Mouse (Mus musculus) c-Kit-positive CD71-positive TER-119-positive erythroid progenitor cells, embryonic 14.5 days (primary cell): ENCODE results near the gene Ltb.

Experiments
- DNase-seq: peaks from one replicate; pipeline ENCODE4 v3.0.0-alpha.2; 2013; ENCODE audit warnings: low spot score

The Ltb gene

DNA sequence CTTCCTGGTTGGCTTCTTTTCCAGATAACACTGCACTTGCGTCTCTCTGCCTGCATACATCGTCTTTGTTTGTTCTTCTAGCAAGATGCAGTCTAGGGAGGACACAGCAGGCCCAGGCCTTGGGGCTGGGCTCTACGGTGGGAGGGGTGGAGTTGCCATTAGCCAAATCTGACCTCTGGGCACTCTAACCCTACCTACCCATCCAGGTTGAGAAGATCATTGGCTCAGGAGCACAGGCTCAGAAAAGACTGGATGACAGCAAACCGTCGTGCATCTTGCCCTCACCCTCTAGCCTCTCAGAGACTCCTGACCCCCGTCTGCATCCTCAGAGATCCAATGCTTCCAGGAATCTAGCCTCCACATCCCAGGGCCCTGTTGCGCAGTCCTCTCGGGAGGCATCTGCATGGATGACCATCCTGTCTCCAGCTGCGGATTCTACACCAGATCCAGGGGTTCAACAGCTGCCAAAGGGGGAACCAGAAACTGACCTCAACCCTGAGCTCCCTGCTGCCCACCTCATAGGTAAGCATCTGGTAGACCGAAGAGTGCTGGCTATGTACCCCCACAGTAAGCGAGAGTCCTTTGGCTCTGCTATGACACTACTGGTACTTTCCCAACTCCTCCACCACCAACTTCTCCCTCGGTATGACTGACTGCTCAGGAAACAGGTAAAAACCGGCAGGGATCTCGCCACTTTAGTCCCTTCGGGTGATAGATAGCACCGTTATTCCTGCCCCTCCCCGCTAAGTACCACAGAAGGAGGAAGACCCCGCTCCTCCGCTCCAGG, 798 bp downstream of the Ltb start:
- no peak for DNase-seq

DNA sequence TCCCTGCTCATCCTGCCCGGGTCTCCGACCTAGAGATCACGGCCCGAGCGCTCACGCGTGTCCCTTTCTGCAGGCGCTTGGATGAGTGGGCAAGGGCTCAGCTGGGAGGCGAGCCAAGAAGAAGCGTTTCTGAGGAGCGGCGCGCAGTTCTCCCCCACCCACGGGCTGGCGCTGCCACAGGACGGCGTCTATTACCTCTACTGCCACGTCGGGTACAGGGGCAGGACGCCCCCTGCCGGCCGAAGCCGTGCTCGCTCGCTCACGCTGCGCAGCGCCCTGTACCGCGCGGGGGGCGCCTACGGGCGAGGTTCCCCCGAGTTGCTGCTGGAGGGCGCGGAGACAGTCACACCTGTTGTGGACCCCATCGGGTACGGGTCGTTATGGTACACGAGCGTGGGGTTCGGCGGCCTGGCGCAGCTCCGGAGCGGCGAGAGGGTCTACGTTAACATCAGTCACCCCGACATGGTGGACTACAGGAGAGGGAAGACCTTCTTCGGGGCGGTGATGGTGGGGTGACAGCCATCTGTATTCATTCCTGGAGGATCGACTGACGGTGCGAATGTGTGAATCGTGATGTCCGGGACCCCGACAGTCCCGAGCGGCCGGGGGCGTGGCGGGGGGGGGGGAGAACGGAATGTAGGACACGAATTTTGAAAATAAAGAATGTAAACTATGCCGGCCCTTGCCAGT, 1.5 kb downstream of the Ltb start:
- peak; percentile 57 for DNase-seq

DNA sequence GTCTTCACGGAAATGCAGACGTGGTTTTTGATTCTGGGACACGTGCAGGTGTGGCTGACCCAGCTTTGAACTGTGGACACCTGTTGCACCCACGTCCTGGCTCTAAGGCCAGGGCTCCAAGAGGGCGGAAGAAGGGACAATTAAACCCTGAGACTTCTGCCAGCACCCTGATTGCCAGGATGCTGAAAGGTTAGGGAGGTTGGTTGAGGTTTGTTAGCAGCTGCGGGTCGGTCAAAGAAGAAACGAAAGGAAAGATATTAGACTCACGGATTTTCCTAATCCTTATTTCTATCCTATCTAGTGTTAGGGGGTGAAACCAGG, 2.0 kb downstream of the Ltb start:
- DNase-seq, result no peak

DNA sequence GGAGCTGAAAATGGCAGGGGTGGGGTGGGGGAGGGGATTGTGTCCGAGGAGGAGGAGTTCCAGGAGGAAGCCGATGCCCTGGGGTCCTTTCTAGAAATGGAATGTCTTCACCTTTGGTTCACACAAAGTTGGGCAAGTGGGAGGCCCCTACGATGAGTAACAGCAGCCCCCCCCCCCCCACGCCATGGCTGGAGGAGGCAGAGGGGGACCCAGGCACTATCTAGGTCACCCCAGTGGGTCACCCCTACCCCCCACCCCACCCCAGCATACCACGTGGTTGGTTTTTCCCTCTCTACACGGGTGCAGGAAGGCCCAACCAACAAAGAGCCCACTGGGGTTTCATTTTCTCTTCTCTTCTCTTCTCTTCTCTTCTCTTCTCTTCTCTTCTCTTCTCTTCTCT, 2.9 kb downstream of the Ltb start:
- no peak for DNase-seq

DNA sequence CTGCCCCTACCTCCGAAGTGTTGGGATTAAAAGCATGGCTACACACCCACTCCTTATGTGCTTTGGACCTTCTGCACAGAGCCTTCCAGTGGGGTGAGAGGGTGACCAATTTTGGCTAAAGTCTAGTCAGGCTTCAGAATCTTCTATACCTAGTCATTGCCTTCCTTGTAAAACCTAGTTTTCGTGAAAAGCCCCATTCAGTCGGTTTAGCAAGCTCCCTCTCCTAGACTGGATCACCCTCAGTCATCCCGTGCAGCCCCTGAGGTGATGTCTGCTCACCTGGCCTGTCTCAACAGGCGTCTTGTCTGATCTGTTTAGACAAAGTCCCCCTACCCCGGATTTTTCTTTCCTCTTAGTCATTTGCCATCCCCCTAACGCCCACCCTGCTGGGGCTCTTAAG, 3.8 kb downstream of the Ltb start:
- DNase-seq, result no peak

DNA sequence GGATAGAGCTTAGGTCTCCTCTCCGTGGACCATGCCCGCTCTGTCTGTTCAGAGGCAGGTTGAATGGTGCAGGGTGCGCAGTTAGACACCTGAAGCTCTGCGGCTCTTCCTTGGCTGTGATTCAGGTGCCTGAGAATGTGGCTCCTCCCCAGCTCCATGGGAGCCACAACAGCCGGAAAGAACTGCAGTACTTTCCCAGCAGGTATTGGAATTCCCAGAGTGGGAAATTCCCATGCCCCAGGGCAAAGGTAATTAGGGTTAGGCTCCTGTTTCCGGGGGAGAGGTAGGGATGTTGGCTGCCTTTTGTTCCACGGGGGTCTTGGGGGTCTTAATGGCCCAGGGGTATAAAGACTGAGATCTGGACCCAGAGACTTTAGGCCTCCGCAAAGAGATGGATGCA, 4.7 kb downstream of the Ltb start:
- no peak for DNase-seq

DNA sequence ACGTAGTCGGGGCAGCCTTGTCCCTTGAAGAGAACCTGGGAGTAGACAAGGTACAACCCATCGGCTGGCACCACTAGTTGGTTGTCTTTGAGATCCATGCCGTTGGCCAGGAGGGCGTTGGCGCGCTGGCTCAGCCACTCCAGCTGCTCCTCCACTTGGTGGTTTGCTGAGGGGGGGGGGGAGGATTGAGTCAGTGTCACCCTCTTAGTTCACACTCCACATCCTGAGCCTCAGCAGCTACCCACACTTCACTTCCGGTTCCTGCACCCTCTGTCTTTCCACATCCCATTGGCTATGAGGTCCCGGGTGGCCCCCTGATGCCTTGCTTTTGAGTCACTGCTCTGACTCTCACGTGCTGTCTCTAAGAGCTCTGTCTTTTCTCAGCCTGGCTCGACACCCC, 6.2 kb downstream of the Ltb start:
- DNase-seq, result no peak

DNA sequence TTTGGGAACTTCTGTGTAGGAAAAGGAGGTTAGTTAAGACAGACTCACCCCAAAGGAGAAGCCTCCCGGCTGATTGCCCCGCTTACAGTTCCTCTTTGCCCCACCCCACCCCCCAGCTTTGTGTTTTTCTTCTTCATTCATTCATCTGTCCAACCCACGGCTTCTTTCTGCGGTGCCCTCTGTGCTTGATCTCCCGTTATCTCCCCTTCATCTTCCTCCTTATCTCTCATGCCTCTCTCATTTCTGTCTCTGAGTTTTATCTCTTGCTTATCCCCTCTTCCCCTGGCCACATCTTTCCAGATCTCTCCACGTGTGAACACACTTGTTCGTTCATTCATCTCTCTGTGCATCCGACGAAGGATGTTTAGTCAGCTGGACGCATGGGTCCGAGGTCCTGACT, 6.9 kb downstream of the Ltb start:
- no peak for DNase-seq

DNA sequence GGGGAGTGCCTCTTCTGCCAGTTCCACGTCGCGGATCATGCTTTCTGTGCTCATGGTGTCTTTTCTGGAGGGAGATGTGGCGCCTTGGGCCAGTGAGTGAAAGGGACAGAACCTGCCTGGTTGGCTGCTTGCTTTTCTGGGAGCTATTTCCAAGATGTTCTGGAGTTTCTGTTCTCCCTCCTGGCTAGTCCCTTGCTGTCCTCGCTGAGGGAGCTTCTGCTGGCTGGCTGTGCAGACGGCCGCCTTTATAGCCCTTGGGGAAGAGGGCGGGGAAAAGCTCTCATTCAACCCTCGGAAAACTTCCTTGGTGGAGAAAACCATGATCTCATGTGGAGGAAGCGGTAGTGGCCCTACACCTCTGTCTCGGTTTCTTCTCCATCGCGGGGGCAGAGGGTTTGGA, 7.5 kb downstream of the Ltb start, which contains the start of gene Tnf:
Gene Tnf, minus strand, starts transcription at position 221 of the 400 bp plus-strand sequence.
- no peak for DNase-seq

DNA sequence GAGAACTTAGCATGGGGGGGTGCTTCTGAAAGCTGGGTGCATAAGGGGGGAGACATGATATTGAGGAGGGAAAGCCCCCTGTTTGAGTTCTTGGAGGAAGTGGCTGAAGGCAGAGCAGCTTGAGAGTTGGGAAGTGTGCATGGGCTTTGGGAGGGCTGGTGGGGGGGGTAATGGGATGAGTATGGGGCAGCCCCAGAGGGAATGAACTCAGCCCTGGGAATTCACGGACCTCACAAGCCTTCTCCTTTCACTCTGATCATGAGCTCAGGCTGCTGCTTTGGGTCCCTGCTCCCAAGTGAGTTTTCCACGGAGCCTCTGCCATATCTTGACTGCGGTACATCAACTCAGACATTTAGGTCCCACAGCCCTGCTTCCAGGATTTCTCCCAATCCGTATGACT, 8.2 kb downstream of the Ltb start:
- DNase-seq, result no peak

DNA sequence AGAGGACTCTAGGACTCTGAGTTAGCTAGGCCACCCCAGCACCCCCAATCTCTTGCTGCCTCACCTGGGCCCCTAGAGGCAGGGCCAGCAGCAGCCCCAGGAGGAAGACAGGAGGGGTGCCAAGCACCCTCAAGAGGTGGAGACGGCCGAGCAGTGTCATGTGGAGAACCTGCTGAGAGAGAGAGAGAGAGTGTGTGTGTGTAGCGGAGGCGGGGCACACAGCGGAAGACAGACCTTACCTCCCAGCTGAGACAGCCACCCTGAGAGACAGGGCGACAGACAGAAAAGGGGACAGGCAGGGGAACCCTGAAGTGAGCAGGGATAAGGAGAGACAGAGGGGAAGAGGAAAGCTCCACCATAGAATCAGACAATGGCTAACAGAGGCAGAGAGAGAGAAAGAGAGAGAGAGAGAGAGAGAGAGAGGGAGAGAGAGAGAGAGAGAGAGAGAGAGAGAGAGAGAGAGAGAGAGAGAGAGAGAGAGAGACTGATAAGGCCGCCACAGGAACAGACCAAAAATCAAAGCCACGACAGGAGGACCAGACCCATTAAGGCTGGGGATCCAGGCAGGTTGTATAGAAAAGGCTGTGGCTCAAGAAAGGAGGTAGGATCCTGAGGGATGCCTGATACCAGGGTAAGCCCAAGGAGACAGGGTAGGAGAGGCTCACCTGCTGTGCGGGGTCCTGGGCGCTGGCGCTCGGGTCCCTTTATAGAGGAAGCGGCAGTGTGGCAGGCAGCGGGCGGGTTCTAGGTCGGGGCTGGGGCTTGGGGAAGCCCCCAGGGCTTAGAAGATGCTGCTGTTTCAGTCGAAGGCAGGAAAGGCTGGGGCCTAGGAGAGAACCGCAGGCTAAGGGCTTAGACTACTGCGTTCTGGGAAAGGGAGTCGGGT, 10.5 kb downstream of the Ltb start, which contains the start of gene Lta:
Gene Lta, minus strand, starts transcription at position 858 of the 886 bp plus-strand sequence.
- no peak for DNase-seq

DNA sequence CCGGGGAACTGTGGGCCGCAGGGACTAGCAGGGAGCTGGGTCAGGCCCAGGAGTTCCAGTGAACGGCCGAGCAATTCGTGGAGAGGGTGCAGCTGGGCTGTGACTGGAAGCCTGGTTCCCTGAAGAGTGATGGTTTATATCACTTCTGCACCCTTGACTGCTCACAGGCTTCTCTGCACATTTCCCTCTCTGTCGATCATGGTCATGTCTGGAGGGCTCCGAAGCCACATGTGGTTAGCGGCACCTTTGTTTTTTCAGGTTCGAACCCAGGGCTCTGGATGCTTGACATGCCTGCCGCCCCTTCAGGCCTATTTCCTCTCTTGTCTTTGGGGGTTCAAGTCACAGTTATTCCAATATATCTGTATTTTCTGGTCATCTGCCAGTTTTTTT, 11.1 kb downstream of the Ltb start:
- DNase-seq, result no peak

DNA sequence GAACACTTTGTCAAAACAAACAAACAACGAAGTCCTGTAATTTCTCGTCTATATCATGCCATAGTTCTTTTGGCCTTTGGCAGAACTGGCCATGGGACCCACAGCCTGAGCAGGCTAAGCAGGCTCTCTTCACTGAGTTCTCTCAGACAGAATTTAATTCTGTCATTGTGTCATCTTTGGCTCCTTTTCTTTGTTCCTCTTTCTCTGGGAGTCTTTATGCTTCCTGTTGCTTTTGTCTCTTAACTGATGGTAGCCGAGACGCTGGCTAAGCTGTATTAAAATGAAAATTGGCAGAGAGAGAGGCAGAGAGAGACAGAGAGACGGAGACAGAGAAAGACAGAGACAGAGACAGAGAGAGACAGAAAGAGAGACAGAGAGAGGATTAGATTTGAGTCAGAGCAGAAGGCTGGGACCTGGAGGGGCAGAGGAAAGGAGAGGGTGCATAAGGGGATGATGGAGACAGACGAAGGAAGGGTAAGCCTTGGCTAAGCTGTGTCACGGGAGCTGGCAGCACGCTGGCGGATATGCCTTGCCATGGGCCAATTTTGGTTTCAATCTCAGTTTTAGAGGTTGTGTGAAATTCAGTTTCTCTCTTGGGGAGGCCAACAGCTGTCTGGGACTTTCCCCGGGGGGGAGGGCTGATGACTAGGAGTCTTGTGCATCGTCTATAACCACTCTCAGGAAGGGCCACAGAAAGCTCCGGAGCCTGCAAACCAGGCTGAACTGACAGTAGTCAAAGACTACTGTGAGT, 15.7 kb downstream of the Ltb start:
- DNase-seq, result no peak

DNA sequence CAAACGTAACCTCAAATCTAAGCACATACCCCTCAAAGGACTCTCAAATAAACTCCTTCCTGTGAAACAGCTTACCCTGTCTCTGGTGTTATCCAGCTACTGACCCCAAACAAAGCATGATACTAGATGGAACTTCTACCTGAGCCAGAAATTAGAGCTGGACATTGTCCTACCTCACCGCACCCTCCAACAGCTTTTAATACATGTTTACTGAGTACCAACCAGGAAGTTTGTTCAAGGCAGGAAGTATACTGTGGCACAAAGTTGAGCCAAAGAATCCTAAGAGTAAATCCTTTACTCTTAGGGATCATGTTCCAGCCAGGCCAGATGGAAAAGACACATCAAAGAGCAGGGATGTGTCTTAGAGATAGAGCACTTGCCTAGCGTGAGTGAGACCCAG, 16.4 kb downstream of the Ltb start:
- no peak for DNase-seq

DNA sequence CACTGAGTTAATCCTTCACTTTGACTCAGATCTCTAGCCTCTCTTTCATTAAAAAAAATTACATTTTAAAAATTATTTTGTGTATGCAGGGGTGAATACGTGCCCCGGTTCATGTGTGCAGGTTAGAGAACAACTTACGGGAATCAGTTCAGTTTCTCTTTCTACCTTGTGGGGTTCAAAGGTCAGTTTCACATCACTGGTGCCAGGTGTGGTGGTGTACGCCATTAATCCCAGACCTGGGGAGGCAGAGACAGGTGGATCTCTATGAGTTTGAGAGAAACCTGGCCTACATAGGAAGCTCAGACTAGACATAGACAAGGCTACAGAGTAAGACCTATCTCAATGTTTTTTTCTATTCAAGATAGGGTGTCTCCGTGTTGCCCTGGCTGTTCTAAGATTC, 18.8 kb downstream of the Ltb start:
- no peak for DNase-seq

DNA sequence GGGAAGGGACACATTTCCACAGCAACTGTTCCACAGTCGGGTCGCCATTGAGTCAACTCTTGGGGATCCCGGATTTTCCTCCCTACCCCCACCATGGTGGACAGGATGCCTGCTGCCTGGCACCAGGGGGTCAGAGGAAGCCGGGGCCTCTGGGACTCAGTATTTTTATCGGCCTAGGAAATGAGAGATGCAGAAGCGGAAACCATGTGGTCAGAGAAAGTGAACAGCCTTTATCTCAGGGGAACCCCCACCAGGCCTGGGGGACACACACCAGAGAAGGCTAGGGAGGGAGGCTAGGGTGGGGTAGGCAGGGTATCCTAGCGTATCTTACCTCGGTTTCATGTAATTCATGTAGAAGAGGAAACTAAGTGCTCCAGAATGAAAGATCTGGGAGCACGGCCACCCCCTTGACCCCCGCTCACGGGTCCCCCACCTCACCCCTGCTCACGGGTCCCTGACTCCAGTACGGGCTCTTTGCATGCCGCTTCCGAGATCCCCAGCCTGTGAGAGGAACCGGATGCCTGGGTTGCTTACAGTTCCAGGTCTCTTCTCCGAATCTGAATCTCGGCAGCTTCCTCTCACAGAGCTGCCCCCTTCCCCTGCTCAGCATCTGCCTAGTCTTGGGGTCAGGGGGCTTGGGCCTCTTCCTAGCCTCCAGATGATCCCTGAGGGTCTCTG, 24.4 kb downstream of the Ltb start:
- no peak for DNase-seq

DNA sequence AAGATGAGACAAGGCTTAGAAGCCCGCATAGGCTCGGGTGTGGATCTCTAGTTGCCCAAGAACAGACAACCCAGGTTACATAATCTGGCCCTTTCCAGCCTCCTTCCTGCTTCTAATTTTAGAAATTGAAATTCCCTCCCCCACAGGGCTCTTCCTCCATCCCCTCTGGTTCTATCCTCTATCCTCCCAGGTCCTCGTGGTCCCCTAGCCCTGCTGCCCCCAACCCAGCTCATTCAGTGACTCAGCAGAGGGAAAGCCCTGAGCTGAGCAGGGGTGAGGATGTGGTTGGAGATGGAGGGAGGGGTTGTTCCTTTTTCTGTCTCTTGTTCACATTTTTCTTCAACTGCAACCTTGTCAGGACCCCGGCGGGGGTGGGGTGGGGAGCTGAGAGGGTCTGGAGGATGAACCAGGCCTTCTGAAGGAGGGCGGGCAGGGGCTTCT, 25.4 kb downstream of the Ltb start:
- no peak for DNase-seq

DNA sequence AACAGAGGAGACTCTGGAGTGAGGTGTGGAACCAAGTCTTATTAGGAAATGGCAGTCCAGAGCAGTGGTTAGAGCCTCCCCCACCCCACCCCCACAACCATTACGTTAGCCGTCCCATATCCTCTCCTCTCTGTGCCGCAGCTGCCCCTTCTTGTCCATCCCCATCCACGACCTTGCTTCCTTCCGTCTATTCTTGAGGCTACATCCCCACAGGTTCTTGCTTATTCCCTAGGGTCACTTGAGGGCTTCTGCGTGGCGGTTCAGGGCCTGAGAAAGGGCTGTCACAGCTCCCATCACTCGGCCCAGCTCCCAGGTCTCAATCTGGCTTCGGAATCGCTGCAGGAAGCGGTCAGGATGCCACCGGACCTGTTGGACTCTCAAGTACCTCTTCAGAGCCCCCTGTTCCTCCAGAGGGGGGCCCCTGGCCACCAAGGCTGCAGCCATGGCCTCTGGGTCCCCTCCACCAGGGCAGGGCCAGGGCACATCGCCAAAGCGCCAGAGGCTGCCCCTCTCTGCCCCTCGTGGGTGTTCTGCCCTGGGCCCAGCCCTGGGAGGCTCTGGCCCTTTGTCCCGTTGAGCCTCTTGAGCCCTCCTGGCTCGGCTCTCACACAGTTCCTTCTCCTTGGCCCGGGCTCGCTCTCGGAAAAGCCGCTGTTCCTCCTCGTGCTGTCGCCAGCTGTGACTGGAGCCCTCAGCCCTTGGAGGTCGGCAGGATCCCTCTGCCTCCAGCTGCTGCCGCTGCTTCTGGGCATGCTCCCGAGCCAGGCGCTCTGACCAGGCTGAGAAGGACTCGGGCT, 26.1 kb downstream of the Ltb start, which contains the start of gene Gm16181:
Gene Gm16181, plus strand, starts transcription at position 679 of the 797 bp plus-strand sequence.
- DNase-seq, result no peak

DNA sequence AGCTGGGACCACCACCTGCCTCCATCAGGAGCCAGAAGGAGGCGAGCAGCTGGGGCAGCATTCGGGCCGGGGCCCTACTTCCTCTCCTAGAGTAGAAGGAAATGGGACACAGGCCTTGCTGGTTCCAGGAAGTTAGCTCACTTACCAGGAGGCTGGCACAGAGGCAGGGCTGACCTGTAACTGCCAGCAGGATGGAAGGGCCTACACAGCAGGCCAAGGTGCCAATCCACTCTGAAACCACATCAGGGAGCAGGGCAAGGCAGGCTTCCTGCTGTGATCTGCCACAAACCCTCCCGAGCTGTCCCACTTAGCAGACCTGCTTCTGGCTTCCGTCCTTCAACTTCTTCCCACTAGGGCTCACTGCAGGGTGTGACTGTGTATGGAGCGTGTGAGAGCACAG, 28.1 kb downstream of the Ltb start:
- DNase-seq, result no peak

DNA sequence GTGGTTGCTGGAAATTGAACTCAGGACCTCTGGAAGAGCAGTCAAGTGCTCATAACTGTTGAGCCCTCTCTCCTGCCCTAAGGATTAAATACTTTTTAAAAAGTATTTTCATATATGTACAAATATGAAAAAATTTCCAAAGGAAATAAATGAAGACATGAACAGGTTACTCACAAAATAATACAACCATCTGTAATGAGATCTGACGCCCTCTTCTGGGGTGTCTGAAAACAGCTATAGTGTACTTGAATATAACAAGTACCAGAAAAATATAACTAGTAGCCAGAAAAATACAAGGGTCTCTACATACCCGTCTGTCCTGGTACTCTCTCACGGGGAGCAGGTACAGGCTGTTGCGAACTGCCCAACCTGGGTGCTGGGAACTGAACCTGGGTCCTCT, 30.4 kb downstream of the Ltb start:
- no peak for DNase-seq

DNA sequence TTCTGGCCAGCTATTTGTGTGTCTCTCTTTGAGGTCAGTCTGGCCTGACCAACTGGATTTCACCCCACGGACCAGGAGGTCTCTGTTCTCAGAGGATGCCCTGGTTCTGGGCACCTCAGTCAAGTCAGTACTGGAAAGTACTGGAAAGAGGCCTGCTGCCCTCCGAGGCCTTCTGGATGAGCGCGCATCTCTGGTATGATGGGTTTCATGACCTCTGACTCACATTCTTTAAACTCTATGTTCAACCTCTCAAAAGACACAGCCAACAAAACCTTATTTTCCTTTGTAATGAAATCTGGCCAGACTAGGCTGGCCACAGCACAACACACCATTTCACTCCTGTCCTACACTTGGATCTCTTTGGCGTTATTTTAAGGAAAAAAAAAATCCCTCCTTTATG, 31.2 kb downstream of the Ltb start:
- no peak for DNase-seq
